Mouse (Mus musculus): ENCODE results near the gene Kansl3.

The Kansl3 gene

GRCm38 (mm10) chr1:36321164-36321563, 47.8 kb downstream of the Kansl3 start:
- no peak for DNase-seq

- DNase-seq = no peak
These were observed 53.2 kb downstream of the Kansl3 start for GRCm38 (mm10) chr1:36315776-36316100.

DNA sequence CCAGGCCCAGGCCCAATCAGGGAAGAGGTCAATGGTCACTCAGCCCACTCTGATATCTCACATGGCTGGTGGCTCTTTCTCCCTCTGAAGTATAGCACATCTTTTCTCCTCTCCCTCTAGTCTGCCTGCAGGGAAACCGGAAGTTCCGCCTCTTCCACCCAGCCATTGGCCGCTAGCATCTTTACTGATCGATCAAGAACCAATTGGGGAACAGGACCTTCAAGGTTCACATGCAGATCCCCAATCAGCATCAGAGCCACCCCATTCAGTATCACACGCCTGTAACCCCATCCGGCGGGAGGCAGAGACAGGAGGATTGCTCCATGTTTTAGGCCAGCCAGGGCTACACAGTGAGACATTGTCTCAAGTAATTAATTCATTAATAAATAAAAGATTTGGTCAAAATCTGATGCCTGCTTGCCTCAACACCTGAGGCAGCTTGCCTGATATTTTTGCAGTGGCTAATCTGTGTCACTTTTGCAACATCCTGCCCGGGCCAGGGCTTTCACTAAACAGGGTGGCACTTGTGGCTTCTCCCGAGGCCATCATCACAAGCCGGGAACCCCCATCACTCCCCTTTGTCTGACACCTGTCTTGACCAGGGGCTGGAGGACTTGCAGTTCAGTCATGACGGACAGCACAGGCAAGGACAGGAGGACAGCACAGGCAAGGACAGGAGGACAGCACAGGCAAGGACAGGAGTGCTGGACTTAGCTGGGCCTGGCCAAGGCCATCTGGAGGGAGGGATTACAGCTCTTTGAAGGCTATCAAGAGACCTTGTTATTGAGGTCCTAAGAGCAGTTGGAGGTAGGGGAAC, 53.8 kb downstream of the Kansl3 start:
- DNase-seq = peak; percentile 16

- peak; percentile 57 for DNase-seq
These were observed 59.5 kb downstream of the Kansl3 start for GRCm38 (mm10) chr1:36309498-36309901.

- no peak for DNase-seq
These were observed 60.0 kb downstream of the Kansl3 start for GRCm38 (mm10) chr1:36308966-36309475.

DNA sequence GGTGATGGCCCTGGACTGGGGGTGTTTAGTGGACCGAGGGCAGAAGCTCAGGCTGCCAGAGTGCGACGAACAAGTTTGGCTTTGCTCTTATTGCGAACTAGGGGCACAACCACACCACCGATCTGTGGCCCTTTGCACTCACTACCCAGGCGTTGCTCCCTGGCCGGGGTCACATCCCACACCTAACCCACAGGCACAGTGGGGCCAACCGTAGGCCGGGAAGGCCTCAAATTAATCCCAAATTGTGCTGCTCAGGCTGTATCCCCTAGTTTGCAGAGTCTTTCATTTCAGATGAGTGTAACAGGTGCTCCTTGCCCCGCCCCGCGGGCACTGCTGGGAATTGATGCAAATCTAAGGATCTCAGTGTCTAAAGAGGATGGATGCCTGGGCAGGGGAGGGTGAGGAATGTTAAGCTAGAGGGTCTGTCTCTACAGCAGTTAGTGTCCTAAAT, 60.5 kb downstream of the Kansl3 start:
- DNase-seq = peak; percentile 29

GRCm38 (mm10) chr1:36307495-36308280, 61.3 kb downstream of the Kansl3 start, which contains the start of gene Arid5a:
Gene Arid5a, plus strand, starts transcription at chr1:36307733.
- peak; percentile 96 for DNase-seq

- DNase-seq = no peak
These were observed 61.9 kb downstream of the Kansl3 start for GRCm38 (mm10) chr1:36307121-36307494.

- no peak for DNase-seq
These were observed 62.9 kb downstream of the Kansl3 start for GRCm38 (mm10) chr1:36306120-36306519.

DNA sequence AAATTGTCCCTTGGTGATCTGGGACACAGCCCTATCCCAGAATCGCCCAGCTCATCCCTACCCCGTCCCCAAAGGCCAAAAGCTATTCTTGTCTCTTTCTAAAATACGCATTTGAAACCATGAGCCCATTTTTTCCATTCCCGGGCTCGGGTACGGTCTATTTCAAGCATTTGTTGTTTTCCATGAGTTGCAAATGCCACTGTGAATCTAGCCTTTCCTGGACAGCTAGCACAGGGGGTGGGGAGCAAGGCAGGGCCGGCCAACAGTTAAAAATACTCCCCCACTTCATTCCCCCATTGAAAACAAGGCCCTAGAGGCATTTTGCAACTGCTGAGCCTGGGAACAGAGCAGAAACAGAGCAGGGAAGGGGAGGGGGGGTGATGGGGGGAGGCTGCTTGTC, 64.2 kb downstream of the Kansl3 start:
- no peak for DNase-seq

- peak; percentile 62 for DNase-seq
These were observed 65.3 kb downstream of the Kansl3 start for GRCm38 (mm10) chr1:36303381-36304320.

DNA sequence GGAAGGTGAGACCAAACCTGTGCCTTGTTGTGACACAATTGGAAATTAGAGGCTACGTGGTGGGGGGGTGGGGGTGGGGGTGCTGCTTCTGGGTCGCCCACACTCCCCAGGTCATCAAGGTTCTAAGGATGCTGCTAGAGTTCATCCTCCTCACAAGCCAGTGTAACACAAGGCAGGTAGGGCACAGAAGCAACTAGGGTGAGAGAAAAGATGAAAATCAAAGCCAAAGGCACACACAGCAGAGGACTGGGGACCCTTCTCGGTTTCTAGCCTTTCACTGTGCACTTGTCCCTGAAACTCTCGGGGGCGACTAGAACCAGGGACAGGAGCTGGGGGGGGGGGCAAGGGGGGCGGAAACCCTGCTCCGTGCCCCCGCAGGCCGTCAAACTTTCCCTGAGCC, 66.0 kb downstream of the Kansl3 start:
- no peak for DNase-seq

DNA sequence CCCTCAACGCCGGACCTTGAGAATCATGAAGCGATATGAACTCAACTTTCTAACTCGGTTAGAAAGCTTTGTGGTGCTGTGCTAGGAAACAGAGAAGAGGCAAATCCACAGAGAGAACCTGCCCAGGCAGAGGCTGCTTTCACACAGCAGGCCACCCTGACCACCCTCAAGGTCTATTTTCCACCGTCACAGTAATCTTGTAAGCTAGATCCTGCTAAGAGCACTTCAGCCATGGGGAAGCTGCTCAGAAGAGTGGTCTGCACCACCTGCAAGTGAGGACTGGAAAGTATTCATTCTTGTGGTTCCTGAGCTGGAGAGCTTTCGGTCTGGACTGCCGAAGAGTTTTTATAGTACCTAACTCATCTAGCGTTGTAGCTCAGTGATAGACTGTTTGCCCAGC, 66.7 kb downstream of the Kansl3 start:
- DNase-seq = no peak

DNA sequence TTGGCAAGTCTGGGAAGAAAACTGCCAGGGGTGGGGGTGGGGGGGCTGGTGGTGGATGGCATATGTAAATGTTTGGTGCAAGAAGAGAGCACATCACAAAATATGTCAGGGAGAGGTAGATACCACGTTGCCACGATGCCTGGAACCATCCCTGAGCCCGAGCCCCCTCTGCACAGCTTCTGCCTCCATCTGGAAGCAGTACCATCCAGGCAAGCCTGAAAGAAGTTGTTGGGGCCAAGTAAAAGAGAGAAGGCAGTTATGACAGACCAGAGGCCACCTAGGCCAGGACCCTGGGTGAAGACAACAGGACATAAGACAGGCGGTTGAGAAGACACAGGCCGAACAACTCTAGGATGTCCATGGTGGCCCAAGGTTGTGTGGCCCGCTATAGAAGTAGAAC, 68.5 kb downstream of the Kansl3 start:
- DNase-seq = no peak

DNA sequence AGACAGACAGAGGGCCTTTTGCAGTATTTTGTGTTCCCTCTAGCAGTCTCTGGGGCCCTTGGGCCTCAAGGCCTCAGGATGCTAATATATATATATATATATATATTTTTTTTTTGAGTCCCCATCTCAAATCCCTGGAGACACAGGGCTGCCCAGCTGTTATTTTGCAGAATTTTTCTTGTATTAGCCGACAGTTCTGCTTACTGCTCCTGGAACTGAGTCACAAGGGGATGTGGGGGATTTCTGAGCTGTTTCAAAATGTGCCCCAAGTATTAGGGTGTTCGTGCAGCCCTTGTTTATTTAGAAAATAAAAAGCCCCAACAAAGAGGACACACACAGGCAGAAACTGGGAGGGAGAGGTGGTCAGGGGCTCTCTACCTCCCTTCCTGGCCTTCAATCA, 69.3 kb downstream of the Kansl3 start:
- DNase-seq = no peak

DNA sequence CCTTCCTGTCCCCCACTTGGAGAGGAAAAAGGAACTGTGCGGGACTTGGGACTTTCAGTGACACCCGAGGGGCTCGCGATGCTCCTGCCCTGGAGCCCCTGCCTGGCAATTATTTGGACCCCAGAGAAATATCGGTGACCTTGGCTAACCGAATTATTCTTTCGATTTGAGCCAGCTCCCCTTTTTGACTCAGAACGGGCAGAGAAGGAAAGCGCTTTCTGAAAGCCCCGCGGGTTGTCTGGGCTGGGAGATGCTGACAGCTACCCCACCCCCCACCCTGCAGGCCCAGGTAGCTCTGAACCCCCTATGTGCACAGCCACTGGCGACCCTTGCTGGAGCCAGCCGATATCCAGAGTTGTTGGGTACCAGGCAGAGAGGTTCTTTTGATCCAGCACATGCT, 69.9 kb downstream of the Kansl3 start:
- no peak for DNase-seq

- DNase-seq = no peak
These were observed 70.9 kb downstream of the Kansl3 start for GRCm38 (mm10) chr1:36298107-36298506.

GRCm38 (mm10) chr1:36296466-36297149, 72.4 kb downstream of the Kansl3 start:
- no peak for DNase-seq

GRCm38 (mm10) chr1:36294402-36294801, 74.6 kb downstream of the Kansl3 start:
- no peak for DNase-seq

DNA sequence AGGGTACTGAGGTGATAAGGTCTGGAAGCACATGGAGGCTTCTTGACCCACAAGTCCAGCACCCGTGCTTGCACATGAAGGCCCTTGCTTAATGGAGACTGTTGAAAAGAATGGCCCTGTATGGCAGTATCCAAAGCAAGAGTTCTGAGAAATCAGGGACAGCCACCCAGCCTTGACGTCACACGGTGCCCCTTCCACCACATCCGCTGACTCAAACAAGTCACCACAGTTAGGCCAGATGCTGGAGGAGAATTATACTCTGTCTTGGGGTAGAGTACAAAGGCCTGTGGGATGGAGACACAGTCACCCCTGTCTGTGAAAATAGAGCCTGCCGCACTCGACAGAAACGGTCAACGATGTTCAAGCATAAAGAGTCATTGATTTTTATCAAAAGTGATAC, 75.5 kb downstream of the Kansl3 start:
- no peak for DNase-seq

Data from embryo, embryonic 11 days (tissue).